Mouse (Mus musculus): ENCODE measurements around the gene Cdadc1. TPM values are rescaled to one million over a fixed set of nuclear protein-coding genes. Genes with fewer than 3 reads are reported as not detected.

The Cdadc1 gene
- total and polyA plus RNA-seq, 2 experiments: 11.9 to 31.3 TPM

- TF ChIP-seq POLR2A (IDR thresholded peaks at IDR 0.05; ENCODE audit: extremely low read depth, insufficient read depth, low read length) (no peak), CTCF (IDR thresholded peaks at IDR 0.05; ENCODE audit: low read depth, low read length) (no peak)
- Histone ChIP-seq H3K36me3 (ENCODE audit: control insufficient read depth, insufficient read depth, low read length) (no peaks in the 10 kb centered on the region; the same call in 1 of the 2 replicates), H3K27ac (replicated peaks; ENCODE audit: insufficient read depth, low read depth, low read length) (no peak overlapping the region), H3K4me3 (ENCODE audit: insufficient read depth, low read depth, low read length) (no peak overlapping the region), H3K79me2 (ENCODE audit: control insufficient read depth, insufficient read depth, low read length) (no peaks in the 10 kb centered on the region; the same call in 1 of the 2 replicates), H3K9ac (ENCODE audit: low read depth, low read length) (no peak overlapping the region), H3K4me1 (ENCODE audit: control insufficient read depth, insufficient read depth, low read length) (peaks cover 15% of the 10 kb centered on the region), H3K27me3 (ENCODE audit: control insufficient read depth, insufficient read depth, low read length) (no peaks in the 10 kb centered on the region)
- DNase-seq (ENCODE audit: extremely low read depth, low read depth, low spot score): no peak
- 88% methylated on average over 7 of the region's 7 CpGs for WGBS
These were observed 51.4 kb downstream of the Cdadc1 start for GRCm38 (mm10) chr14:59546162-59546880.

- Histone ChIP-seq H3K4me1 (ENCODE audit: control insufficient read depth, insufficient read depth, low read length) (peaks cover 6% of the 10 kb centered on the region), H3K4me3 (ENCODE audit: insufficient read depth, low read depth, low read length) (no peak overlapping the region), H3K27me3 (ENCODE audit: control insufficient read depth, insufficient read depth, low read length) (no peaks in the 10 kb centered on the region), H3K79me2 (ENCODE audit: control insufficient read depth, insufficient read depth, low read length) (no peaks in the 10 kb centered on the region; the same call in 1 of the 2 replicates), H3K27ac (replicated peaks; ENCODE audit: insufficient read depth, low read depth, low read length) (no peak overlapping the region), H3K36me3 (ENCODE audit: control insufficient read depth, insufficient read depth, low read length) (peaks cover 9% of the 10 kb centered on the region; the same call in 1 of the 2 replicates), H3K9ac (ENCODE audit: low read depth, low read length) (no peak overlapping the region)
- WGBS: 85% methylated on average over 5 of the region's 5 CpGs
- no peak for DNase-seq (ENCODE audit: extremely low read depth, low read depth, low spot score)
- TF ChIP-seq POLR2A (IDR thresholded peaks at IDR 0.05; ENCODE audit: extremely low read depth, insufficient read depth, low read length): no peak
- no peak for TF ChIP-seq CTCF (IDR thresholded peaks at IDR 0.05; ENCODE audit: low read depth, low read length)
These were observed 53.8 kb downstream of the Cdadc1 start for GRCm38 (mm10) chr14:59543956-59544355.

- no peak for TF ChIP-seq CTCF (IDR thresholded peaks at IDR 0.05; ENCODE audit: low read depth, low read length)
- TF ChIP-seq POLR2A (IDR thresholded peaks at IDR 0.05; ENCODE audit: extremely low read depth, insufficient read depth, low read length): no peak
- no peak for DNase-seq (ENCODE audit: extremely low read depth, low read depth, low spot score)
- H3K27ac ChIP-seq (replicated peaks; ENCODE audit: insufficient read depth, low read depth, low read length): no peak overlapping the region
- 64% methylated on average over 3 of the region's 3 CpGs for WGBS
- no peaks in the 10 kb centered on the region; the same call in 1 of the 2 replicates for H3K79me2 ChIP-seq (ENCODE audit: control insufficient read depth, insufficient read depth, low read length)
- no peak overlapping the region for H3K4me3 ChIP-seq (ENCODE audit: insufficient read depth, low read depth, low read length)
- peaks cover 3% of the 10 kb centered on the region for H3K4me1 ChIP-seq (ENCODE audit: control insufficient read depth, insufficient read depth, low read length)
- peaks cover 11% of the 10 kb centered on the region; the same call in 1 of the 2 replicates for H3K36me3 ChIP-seq (ENCODE audit: control insufficient read depth, insufficient read depth, low read length)
- no peaks in the 10 kb centered on the region for H3K27me3 ChIP-seq (ENCODE audit: control insufficient read depth, insufficient read depth, low read length)
- H3K9ac ChIP-seq (ENCODE audit: low read depth, low read length): no peak overlapping the region
These were observed 54.5 kb downstream of the Cdadc1 start for GRCm38 (mm10) chr14:59543158-59543826.

GRCm38 (mm10) chr14:59540761-59541160 lies 57.0 kb downstream of the Cdadc1 start:
- H3K36me3 ChIP-seq (ENCODE audit: control insufficient read depth, insufficient read depth, low read length): peaks cover 12% of the 10 kb centered on the region; the same call in 1 of the 2 replicates
- WGBS: 46% methylated on average over 6 of the region's 6 CpGs
- no peak overlapping the region for H3K27ac ChIP-seq (replicated peaks; ENCODE audit: insufficient read depth, low read depth, low read length)
- no peaks in the 10 kb centered on the region for H3K4me1 ChIP-seq (ENCODE audit: control insufficient read depth, insufficient read depth, low read length)
- peak; percentile 72 for DNase-seq (ENCODE audit: extremely low read depth, low read depth, low spot score)
- no peaks in the 10 kb centered on the region for H3K27me3 ChIP-seq (ENCODE audit: control insufficient read depth, insufficient read depth, low read length)
- no peak overlapping the region for H3K9ac ChIP-seq (ENCODE audit: low read depth, low read length)
- H3K79me2 ChIP-seq (ENCODE audit: control insufficient read depth, insufficient read depth, low read length): no peaks in the 10 kb centered on the region
- no peak overlapping the region for H3K4me3 ChIP-seq (ENCODE audit: insufficient read depth, low read depth, low read length)
- TF ChIP-seq POLR2A (IDR thresholded peaks at IDR 0.05; ENCODE audit: extremely low read depth, insufficient read depth, low read length) (no peak), CTCF (IDR thresholded peaks at IDR 0.05; ENCODE audit: low read depth, low read length) (no peak)

- no peak for DNase-seq (ENCODE audit: extremely low read depth, low read depth, low spot score)
- Histone ChIP-seq H3K4me1 (ENCODE audit: control insufficient read depth, insufficient read depth, low read length) (no peaks in the 10 kb centered on the region), H3K27ac (replicated peaks; ENCODE audit: insufficient read depth, low read depth, low read length) (no peak overlapping the region), H3K9ac (ENCODE audit: low read depth, low read length) (no peak overlapping the region), H3K27me3 (ENCODE audit: control insufficient read depth, insufficient read depth, low read length) (no peaks in the 10 kb centered on the region), H3K36me3 (ENCODE audit: control insufficient read depth, insufficient read depth, low read length) (peaks cover 12% of the 10 kb centered on the region; the same call in 1 of the 2 replicates), H3K79me2 (ENCODE audit: control insufficient read depth, insufficient read depth, low read length) (no peaks in the 10 kb centered on the region), H3K4me3 (ENCODE audit: insufficient read depth, low read depth, low read length) (no peak overlapping the region)
- 97% methylated on average over 2 of the region's 2 CpGs for WGBS
- TF ChIP-seq POLR2A (IDR thresholded peaks at IDR 0.05; ENCODE audit: extremely low read depth, insufficient read depth, low read length): no peak
- TF ChIP-seq CTCF (IDR thresholded peaks at IDR 0.05; ENCODE audit: low read depth, low read length): no peak
These were observed 57.5 kb downstream of the Cdadc1 start for GRCm38 (mm10) chr14:59540230-59540629.
